Mouse (Mus musculus) urinary bladder, postnatal 25 days (tissue): ENCODE data around the gene Abca4.
A peak's percentile ranks its signal among the peaks of the same experiment; 100 is the strongest.

ENCODE experiments used
- DNase-seq: peaks from one replicate; pipeline ENCODE4 v3.0.0; 2022; ENCODE audit warnings: low spot score

Gene Abca4

DNA sequence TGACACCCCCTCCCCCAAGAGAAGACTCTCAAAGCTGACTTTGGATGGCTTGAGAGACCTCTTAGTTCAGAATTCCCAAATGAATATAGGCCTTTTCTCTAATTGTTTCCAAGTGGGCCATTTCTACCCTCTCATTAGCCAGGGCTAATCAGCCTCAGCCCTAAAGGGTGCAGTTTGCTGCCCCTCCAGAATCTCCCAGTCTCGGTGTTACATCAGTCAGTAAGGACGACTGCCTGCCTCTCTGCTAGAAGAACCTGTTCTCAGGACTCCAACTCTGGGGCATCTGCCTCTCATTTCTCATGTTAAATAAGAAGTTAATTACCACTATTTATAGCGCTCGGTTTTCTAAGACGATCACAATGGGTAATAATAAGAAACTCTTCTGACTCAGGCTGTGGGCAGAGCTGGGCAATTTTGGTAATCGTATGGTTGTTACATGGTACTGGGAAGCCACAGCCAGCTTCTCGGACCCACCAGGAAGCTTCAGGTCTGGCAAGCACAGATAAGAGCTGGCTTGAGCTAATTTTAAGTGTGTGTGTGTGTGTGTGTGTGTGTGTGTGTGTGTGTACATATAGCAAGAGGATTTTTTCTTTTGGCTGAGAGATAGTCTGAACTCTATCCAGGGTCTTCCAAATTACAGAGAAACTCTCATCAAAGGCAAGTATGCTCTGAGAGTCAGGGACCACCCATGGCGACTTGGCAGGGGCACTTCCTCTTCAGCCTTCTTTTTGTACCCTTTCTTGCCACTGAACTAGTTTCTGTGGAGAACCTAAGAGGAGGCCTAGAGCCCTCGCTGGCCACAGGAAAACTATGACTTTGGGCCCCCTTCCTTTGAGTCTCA lies 67.1 kb downstream of the Abca4 start:
- DNase-seq = no peak

DNA sequence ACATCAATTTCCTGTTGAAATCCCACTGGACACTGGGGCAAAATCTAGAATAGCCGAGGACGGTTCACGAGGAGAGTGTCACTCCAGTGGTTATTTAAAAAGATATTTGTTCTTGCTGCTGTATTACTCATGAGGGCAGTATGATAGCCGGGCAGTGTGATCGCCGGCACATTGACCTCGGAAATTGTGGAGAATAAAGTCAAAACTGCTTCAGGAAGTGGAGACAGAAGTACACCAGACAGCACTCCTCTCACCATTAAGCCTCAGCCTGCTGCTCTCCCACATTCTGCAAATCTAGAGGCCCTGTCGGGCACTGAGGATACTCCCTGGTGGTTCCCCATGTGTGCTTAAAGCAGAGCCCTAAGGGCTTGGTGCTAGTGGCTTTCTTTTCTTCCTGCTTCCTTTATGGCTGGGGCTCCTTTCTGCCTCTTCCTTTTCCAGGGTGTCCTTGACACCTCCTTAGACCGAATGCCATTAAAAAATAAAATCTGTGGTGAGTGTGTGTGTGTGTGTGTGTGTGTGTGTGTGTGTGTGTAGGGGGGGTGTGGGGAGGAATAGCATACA lies 74.5 kb downstream of the Abca4 start:
- DNase-seq = no peak

DNA sequence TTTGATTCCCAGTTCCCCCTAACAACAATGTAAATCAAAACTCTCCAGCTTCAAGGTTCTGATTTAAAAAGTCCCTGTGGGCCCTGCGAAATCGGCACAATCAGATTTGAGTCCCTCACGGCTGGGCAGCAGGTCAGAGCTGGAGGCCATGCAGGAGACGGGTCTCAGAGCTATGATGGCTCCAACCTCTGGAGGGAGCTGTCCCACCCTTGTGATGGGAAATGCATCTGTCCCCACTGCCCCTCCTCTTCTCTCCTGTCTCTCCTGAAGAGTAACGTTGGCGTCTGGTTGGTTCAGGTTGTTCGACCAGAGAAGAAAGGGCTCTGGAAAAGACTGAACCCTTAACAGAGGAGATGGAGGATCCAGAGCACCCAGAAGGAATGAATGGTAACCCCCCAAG lies 75.5 kb downstream of the Abca4 start:
- no peak for DNase-seq

DNA sequence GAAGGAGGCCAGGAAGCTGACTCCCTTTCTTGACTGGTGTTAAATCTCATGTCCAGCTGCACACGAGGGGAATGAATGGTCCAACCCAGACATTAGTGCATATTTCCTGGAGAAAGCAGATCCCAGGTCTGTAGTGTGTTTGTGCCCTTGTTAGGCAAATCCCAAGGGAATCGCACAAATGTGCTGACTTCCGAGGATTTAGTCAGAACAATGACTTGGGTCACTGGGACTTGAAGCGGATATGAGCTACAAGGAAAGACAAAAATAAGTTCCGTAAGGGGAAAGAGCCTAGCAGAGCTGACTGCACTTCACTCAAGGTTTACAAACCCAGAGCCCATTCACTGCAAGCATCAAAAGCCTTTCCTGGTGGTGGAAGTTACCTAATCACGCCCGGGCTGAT lies 76.0 kb downstream of the Abca4 start:
- no peak for DNase-seq

DNA sequence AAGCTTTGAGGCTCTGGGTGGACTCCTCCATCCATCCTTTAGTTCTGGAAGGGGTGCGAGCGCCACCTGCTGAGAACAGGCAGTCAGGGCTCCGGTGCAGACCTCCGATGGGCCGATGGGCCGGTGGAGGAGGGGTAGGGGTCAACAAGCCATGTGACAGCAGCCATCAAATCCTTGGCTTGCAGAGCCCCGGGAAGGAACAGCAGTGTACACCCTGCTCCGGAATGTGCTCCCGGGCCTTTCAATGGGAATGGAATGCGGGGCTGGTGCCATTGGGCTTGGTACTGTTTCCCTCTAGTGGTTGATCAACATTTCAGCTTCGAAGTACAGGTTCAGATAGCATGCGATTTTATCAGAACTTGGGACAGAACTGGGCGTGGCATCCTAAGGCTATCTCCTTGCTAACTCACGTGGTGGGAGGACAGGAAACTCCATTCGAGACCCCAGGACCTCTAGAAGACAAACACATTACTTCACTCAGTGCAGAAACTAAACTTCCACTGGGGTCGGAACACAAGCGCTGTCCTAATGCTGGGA lies 78.0 kb downstream of the Abca4 start:
- peak; percentile 92 for DNase-seq

DNA sequence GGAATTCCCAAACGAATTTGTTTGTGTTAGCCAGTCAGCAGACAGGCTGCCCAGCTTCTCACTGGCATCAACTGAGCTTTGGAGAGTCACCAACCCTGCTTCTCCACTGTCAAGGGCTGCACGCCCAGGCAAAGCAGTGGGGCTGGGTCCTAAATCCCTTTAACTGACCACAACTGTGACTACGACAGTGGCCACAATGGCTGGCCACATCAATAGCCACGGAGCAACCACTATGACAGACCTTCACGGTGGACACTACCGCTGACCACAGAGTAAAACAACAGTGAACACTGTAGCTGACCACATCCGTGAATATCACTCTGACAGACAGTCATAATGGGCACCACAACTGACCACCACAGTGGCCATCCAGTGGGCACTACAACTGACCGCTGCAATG lies 78.6 kb downstream of the Abca4 start:
- no peak for DNase-seq

DNA sequence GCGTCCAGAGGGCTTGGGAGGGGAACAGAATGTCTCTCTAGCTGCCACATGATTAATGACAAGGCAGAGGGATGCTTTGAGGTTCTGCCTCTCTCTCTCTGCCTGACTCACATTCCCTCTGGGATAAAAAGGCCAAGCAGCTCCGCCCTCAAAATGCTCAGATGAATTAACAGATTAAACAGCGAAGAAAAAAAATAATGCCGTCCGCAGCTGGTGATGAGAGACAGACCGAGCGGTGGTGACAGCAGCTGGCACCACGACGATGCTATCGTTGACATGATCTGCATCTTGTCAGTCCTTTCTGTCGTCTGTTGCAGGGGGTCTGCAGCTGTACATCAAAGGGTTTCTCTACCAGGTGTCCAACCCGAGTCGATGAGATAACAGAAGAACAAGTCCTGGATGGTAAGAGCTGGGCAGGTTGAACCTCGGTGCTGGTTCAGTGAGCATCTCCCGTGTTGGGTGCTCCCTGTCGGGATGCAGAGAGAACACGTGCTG lies 84.8 kb downstream of the Abca4 start:
- no peak for DNase-seq

DNA sequence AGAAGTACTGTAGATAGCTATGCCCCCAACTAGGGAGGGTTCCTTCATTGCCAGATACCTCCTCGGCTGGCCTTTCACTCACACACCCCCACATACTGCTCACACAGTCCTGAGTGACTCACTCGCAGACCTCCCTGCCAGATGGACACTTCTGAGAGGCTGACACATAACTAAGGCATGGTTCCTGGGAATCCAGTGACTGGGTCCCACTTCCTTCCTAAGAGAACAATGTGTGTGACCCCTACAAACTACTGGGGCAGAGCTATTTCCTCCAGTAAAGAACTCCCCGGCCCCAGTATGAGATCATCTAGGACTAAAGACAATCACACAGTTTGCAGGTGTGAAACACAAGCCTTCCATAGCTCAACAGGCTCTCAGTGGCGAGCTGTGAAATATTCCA lies 86.5 kb downstream of the Abca4 start:
- peak; percentile 22 for DNase-seq

DNA sequence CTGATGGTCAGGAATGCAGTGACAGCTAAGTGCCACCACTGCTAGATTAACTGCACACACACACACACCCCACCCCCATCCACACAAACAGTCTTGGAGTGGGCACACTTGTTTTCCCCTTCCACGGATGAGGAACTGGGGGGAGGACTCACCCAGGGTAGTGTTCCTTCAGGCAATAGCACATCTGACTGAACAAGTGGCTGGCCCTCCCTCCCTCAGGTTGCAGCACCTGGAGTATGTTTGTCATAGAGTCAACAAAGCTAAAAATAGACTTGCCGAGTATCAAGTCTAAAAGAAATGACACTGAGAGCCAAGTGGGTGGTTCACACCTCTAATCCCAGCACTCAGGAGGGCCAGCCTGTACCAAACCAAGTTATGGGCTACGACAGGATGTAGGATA lies 87.4 kb downstream of the Abca4 start:
- DNase-seq = no peak

DNA sequence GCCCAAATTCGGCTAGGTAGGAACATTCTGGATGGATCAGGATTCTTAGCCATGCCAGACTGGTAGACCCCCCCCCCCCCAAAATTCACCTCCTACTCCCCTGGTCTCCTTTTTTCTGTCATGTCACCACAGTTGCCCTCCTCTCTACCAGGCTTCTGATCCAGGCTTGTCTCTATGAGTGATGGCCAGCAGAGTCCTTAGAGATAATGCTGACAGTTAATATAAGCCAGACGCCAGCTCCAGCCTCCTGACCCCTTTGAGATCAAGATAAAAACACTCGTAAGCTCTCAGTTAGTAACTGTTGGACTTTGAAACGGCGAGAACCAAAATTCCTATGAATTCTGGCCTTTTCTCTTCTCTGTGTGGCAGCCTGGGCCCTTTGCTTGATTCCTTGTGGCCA lies 89.0 kb downstream of the Abca4 start:
- no peak for DNase-seq

DNA sequence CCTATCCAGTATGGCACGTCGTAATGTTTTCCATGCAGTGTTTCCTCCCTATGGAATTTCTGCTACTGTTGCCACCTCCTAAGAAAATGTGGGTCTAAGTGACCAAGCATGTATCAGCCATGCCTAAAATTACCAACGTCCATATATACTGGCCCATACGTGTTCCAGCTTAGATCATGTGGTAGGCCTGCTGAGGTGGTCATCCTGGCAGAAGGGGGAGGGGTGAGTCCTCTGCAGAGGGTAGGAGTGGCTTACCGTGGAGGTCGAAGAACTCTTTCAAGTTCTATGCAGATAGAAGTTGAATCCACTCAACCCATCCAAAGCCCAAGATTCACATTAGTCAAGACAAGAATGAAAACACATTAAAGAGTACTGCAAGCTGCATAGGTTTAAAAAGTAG lies 89.6 kb downstream of the Abca4 start:
- DNase-seq = no peak

DNA sequence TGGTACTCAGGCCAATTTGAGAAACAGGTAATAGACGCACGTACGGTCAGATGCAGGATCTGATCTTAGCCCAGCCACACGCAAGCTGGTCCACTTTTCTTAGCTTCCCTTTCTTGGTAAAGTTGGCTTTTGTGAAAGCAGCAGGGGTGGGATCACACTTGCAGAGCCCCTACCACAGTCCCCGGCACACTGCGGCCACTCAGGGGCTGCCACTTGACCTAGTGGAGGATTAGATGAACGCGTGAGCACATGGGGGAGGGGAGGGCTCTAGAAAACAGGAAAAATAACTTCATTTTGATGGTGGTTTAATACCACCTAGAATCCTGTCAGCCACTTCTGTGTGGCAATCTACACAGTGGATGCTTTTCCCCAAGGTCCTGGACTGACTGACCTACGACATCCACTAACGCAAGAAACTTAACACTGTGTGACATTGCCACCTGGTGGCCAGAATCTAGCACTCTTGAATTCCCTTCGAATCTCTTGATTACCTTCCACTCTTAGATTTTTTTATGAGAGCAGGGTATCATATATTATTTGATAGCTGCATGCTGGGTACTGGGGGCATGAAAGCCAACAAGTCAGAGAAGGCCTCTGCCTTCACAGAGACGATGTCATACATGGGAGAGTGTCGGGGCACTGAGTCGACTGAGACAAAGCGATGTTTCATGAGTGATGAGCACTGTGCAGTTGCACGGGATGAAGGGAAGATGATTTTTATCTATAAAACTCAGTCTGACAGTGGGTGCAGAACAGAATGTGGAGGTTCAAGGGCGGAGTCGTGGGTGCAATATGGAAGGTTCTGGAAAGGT lies 96.6 kb downstream of the Abca4 start:
- peak; percentile 58 for DNase-seq

DNA sequence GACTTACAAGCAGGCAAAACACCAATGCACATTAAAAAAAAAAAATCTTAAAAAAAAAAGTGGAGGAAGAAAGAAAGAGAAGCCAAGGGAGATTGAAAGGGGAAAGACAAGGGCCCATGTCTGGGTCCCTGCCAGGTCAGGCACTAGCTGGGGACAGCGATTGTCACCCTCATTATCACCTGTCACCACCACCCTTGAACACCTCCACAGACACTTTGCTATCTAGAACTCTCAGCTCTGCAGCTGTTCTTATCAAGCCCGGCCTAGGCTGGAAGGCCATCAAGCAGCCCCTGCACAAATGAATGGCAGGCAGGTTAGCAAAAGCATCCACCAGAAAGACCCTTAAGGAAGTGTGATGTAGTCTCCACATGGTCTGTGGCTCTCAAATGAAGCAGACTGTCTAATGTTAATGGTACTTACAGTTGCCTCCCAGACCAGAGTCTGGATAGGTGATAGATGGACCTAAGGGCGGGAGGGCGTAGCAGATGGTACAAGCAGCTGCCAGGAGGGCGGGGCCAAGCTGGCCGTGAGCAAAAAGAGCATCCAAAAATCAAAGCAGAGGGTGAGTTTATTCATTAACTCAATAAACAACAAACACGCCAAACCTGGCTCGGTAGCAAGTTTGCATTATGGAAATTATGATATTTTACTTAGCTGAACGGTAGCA lies 98.1 kb downstream of the Abca4 start:
- DNase-seq = no peak

DNA sequence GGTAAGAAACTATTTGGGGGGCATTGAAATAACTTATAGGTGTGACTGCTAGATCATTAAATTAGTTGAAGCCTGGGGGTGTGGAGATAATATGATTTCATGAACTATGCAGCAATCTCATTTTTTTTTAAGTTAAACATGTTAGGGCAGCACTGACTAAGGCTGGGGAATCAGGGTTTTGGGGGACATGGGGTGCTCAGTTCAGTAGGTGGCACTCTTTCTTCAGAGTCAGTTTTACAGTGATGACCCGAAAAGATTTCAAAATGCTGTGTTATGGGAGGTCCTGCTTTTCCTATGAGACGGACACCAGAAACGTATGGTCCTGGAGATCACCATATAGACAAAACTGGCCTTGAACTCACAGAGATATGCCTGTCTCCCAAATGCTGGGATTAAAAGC lies 99.2 kb downstream of the Abca4 start:
- no peak for DNase-seq

DNA sequence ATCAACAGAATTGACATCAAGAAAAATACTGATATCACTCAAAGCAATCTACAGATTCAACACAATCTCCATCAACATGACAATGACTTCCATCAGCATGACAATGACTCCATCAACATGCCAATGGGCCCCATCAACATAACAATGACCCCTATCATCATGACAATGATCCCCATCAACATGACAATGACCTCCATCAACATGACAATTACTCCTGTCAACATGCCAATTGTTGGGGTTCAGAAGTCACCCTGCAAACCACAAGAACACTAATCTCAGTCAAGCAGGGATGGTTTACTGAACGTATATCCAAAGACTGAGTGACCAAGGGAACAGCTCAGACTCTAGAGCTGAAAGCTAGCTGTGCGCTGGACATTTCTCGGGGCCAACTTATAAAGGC lies 101.2 kb downstream of the Abca4 start:
- DNase-seq = no peak

DNA sequence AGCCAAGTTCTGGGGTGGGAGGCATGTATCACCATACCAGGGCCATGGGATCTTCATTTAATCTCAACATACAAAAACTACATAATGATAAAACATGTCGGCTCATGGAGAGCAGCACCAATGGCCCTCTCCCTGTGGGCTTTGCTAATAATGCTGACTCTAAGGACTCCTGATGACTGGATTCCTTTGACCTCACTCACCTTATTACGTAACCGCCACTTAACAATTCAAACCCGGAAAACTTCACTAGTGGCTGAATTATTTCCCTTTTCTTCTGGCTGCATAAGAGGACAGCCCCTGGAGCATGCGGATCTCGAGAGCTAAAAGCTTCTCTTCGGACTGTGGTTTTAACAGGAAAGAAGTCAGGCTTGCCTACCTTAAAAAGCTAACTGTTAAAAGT lies 106.6 kb downstream of the Abca4 start:
- DNase-seq = no peak

DNA sequence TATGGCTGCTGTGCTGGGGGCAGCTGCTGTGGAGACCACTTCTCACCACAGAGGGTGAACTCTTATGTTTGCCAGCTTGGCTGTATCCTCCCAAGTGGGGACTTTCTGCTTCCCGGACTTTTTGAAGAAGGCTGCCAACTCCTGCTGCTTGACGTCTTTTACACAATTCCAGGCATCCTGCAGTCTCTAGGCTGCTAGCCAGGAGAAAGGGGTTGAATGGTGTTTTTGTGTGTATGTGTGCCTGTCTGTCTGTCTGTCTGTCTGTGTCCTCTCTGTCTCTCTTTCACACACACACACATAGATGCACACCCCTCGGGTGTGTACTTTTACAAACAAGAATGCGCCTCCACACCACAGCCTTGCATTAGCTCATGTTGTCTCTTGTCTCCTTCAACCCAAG lies 108.2 kb downstream of the Abca4 start:
- no peak for DNase-seq

DNA sequence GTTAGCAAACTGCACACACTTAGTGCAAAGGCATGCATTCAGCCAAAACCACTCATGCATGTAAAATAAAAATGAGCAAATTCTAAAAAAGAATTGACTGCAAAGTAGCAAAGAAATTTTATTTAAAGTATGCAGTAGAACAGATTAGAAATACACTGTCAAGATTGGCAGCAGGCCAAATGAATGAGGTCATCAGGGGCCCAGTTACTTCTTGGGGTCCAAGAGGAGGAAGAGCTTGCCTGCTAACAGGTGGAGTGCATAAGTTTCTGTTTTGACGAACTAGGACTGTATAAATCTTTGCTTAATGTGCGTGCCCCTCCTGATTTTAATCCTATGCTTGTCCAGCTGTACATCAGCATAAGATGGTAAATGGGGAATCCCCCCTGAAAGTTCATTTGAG lies 109.8 kb downstream of the Abca4 start:
- DNase-seq = no peak

DNA sequence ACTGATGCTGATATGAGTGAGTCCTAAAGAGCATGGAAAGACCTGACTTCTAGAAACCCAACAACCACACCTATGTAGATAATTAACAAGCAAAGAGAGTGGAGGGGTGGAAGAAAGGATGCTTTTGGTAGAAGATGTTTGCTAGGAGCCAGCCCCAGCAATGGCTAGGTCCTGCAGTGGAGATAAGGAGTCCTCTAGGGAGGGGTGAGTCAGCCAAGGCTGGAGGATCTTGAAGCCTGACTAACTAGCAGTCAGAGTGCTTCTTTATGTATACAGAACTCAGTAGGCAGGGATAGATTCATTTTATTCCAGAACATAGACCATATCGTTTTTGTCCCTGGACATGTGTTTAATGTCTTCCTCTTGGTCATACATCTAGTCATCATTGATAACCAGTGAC lies 115.2 kb downstream of the Abca4 start:
- DNase-seq = no peak

DNA sequence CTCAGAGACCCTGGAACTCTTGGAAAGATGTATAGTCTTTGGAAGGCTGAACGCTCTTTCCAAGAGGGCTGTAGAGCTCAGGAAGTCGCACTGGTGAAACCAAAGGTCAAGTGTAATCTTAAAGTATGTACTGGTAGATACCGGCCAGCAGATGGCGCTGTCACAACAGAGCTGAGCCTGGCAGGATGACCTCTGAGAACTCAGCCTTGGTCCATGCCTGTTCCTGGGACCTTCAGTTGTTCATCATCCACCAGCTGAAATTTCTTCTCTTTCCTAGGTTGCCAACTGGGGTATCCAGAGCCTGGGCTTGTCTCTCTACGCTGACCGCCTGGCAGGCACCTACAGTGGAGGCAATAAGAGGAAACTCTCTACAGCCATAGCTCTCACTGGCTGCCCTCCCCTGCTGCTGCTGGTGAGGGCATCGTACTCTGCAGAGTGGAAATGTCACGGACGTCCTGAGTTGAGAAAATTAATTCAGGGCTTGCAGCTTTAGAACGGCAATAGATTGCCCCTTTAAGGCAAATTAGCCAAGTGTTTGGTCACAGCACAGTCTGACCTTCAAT lies 125.5 kb downstream of the Abca4 start:
- DNase-seq = peak; percentile 78

DNA sequence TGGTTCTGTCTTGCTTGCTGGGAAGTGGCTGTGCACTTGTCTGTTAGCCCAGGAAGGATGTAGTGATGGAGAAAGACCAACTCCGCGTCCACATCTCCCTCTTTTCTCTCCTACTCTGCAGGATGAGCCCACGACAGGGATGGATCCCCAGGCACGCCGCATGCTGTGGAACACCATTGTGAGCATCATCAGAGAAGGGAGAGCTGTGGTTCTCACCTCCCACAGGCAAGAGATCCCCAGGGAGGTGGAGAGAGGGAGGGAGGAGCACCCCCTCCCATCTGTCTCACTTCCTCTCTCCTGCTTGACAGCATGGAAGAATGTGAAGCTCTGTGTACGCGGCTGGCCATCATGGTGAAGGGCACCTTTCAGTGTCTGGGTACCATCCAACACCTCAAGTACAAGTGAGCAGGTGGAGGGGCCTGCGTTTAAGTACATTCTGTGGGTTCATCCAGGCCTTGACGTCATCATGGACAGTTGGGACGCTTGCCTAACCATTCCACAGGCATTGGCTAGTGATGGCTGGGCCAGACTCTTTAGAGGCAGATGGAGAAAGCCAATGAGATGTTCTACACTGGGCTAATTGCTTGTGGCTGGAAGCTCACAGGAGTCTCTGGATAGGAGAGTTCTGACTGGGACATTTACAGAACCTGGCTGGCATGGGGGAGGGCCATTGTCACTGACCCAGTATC lies 126.5 kb downstream of the Abca4 start:
- no peak for DNase-seq
